In genomic region chr7:110946731-110947130, GRCm38 (mm10) we compare ENCODE assay signal across 8 mouse cellular contexts. TPM values are rescaled to one million over a fixed set of nuclear protein-coding genes. Genes with fewer than 3 reads are reported as not detected.
DNase-seq lines count a peak whose midpoint lies in the region; ATAC-seq and TF ChIP-seq lines count a peak whose summit lies in the region.

No protein-coding gene starts in this region.

- H3K9ac ChIP-seq in heart, adult 2 months (ENCODE audit: low read depth, low read length) = no peak overlapping the region
- H3K9ac ChIP-seq in liver, embryonic 14.5 days (replicated peaks) = no peak overlapping the region

- H3K4me1 ChIP-seq in heart, adult 2 months (ENCODE audit: control insufficient read depth, insufficient read depth, low read length) = peaks cover 14% of the 10 kb centered on the region
- peaks cover 38% of the 10 kb centered on the region for H3K4me1 ChIP-seq in heart, embryonic 10.5 days
- peaks cover 4 to 10% of the 10 kb centered on the region in 2 experiments for H3K4me1 ChIP-seq in liver, embryonic 14.5 days (replicated peaks; ENCODE audit: control insufficient read depth in 2 of 2, insufficient read depth in 2 of 2, low read length in 1 of 2)

- no peak overlapping the region for H3K4me2 ChIP-seq in liver, embryonic 14.5 days (ENCODE audit: low read depth)

- H3K27ac ChIP-seq in heart, adult 2 months = no peak overlapping the region
- H3K27ac ChIP-seq in heart, embryonic 10.5 days = no peak overlapping the region
- H3K27ac ChIP-seq in liver, embryonic 14.5 days = no peak overlapping the region

- no peak for TF ChIP-seq EP300 in heart, adult 2 months (IDR thresholded peaks at IDR 0.05; ENCODE audit: insufficient read depth, low read depth, low read length)
- no peak for TF ChIP-seq EP300 in liver, embryonic 14.5 days (IDR thresholded peaks at IDR 0.05; ENCODE audit: low read depth)

- no peaks in the 10 kb centered on the region for H3K79me2 ChIP-seq in heart, adult 2 months (replicated peaks; ENCODE audit: control insufficient read depth, insufficient read depth, low read length)

- TF ChIP-seq CTCF in heart, adult 2 months (IDR thresholded peaks at IDR 0.05) = peak; percentile 61
- peak; percentile 65 for TF ChIP-seq CTCF in liver, embryonic 14.5 days (IDR thresholded peaks at IDR 0.05; ENCODE audit: low read depth)

- no peaks in the 10 kb centered on the region for H3K27me3 ChIP-seq in heart, adult 2 months (ENCODE audit: control insufficient read depth, insufficient read depth, low read length)
- H3K27me3 ChIP-seq in heart, embryonic 10.5 days (ENCODE audit: insufficient read depth, poor library complexity, severe bottlenecking) = no peaks in the 10 kb centered on the region
- H3K27me3 ChIP-seq in liver, embryonic 14.5 days (ENCODE audit: control insufficient read depth, insufficient read depth, low read length) = no peaks in the 10 kb centered on the region

- H3K4me3 ChIP-seq in heart, adult 2 months = no peak overlapping the region
- H3K4me3 ChIP-seq in heart, embryonic 10.5 days = no peak overlapping the region
- no peak overlapping the region for H3K4me3 ChIP-seq in liver, embryonic 14.5 days (ENCODE audit: insufficient read depth in 1 of 2, low read depth in 2 of 2, low read length in 2 of 2)

- no peak for DNase-seq in heart, adult 2 months
- DNase-seq in heart, embryonic 10.5 days (ENCODE audit: low spot score) = no peak
- DNase-seq in 416B (ENCODE audit: low read depth) = peak; percentile 67
- peak; percentile 28 for DNase-seq in WW6 (ENCODE audit: low read depth, low spot score)
- DNase-seq in liver, embryonic 14.5 days (ENCODE audit: low read depth in 3 of 3, low spot score in 3 of 3) = peak; percentile 30 to 59 (median 36)
- no peak for DNase-seq in right cerebral cortex, adult 2 months (ENCODE audit: low spot score in 2 of 2)
- no peak for DNase-seq in frontal cortex, postnatal 10 days (ENCODE audit: low spot score in 2 of 2)
- DNase-seq in heart, postnatal 14 days = no peak

- intact Hi-C loops in heart, adult 2 months (cut with DNase I) = loop anchor here (1.0 kb wide), 1 partner anchor 130 kb away; no protein-coding TSS in a partner anchor
- intact Hi-C loops in heart, postnatal 14 days (cut with DNase I) = no loop called here

- 84% methylated on average over 6 of the region's 6 CpGs for WGBS in heart, adult 2 months
- 72% methylated on average over 6 of the region's 6 CpGs for WGBS in heart, embryonic 10.5 days
- WGBS in liver, embryonic 14.5 days (ENCODE audit: insufficient replicate concordance) = 66% methylated on average over 6 of the region's 6 CpGs

- TF ChIP-seq POLR2A in heart, adult 2 months (IDR thresholded peaks at IDR 0.05; ENCODE audit: insufficient read depth, low read depth, low read length) = no peak

- H3K9me3 ChIP-seq in heart, embryonic 10.5 days = no peaks in the 10 kb centered on the region
- no peaks in the 10 kb centered on the region for H3K9me3 ChIP-seq in liver, embryonic 14.5 days (ENCODE audit: control insufficient read depth, low read length)

- no peak for ATAC-seq in liver, embryonic 14.5 days (ENCODE audit: insufficient read depth)

- H3K36me3 ChIP-seq in heart, adult 2 months (ENCODE audit: control insufficient read depth, insufficient read depth, low read length) = no peaks in the 10 kb centered on the region
- no peaks in the 10 kb centered on the region for H3K36me3 ChIP-seq in heart, embryonic 10.5 days
- H3K36me3 ChIP-seq in liver, embryonic 14.5 days (replicated peaks; ENCODE audit: control insufficient read depth, insufficient read depth, low read depth) = no peaks in the 10 kb centered on the region

RNA-seq across cellular contexts. Expression of gene Mrvi1, which starts 35.5 kb away (rescaled TPM):
- 10 to 100 TPM; 16.5 to 18.7 TPM for total RNA-seq in heart, adult 2 months (2021)
- 14.8 and 18.1 TPM in 2 replicates for polyA plus RNA-seq in heart, adult 2 months (2012; rRNA removed)
- polyA plus RNA-seq in heart, embryonic 10.5 days (2016; fragmentation: Nextera tagmentation; extraction: Ambion mirVana) = 5.1 and 6.5 TPM in 2 replicates
- 3.7 TPM in 2 replicates for polyA plus RNA-seq in liver, embryonic 14.5 days (2012; rRNA removed)
- 4.7 and 5.5 TPM in 2 replicates for polyA plus RNA-seq in liver, embryonic 14.5 days (2014; fragmentation: Nextera tagmentation; extraction: Ambion mirVana)
- 10 to 100 TPM; 15.6 to 18.4 TPM for total RNA-seq in heart, postnatal 14 days (2021)

Comparison
In these comparisons a context has a peak if more than half of its experiments do, and no peak if none do; other contexts are left out.
1. DNase-seq: peak in 416B (single experiment), WW6 (single experiment) and liver, embryonic 14.5 days (3 of 3); none in heart, adult 2 months (0 of 2), heart, embryonic 10.5 days (single experiment), right cerebral cortex, adult 2 months (0 of 2), frontal cortex, postnatal 10 days (0 of 2) and heart, postnatal 14 days (0 of 2).